Mouse (Mus musculus): ENCODE measurements at regions not wholly inside any gene's neighbourhood (a gene's known extent, or its start where the extent isn't known, plus 50 kb on each side); places are given as distances from the start of the nearest gene placed in this dataset.

GRCm38 (mm10) chr7:71648314-71648713, 297.0 kb upstream of the Gm10295 start:
- DNase-seq (ENCODE audit: low read depth): peak; percentile 11
- TF ChIP-seq CTCF (IDR thresholded peaks at IDR 0.05; ENCODE audit: borderline replicate concordance, extremely low read depth, insufficient read depth, insufficient read length): no peak
- no peak for TF ChIP-seq POLR2A (IDR thresholded peaks at IDR 0.05; ENCODE audit: borderline replicate concordance, extremely low read depth, insufficient read depth, insufficient read length, poor library complexity, severe bottlenecking)

- no peak for TF ChIP-seq CTCF (IDR thresholded peaks at IDR 0.05; ENCODE audit: borderline replicate concordance, extremely low read depth, insufficient read depth, insufficient read length)
- no peak for TF ChIP-seq POLR2A (IDR thresholded peaks at IDR 0.05; ENCODE audit: borderline replicate concordance, extremely low read depth, insufficient read depth, insufficient read length, poor library complexity, severe bottlenecking)
- DNase-seq (ENCODE audit: low read depth): no peak
These were observed 295.7 kb upstream of the Gm10295 start for GRCm38 (mm10) chr7:71646944-71647343.

GRCm38 (mm10) chr7:71623048-71623447, 271.8 kb upstream of the Gm10295 start:
- TF ChIP-seq CTCF (IDR thresholded peaks at IDR 0.05; ENCODE audit: borderline replicate concordance, extremely low read depth, insufficient read depth, insufficient read length): no peak
- TF ChIP-seq POLR2A (IDR thresholded peaks at IDR 0.05; ENCODE audit: borderline replicate concordance, extremely low read depth, insufficient read depth, insufficient read length, poor library complexity, severe bottlenecking): no peak
- DNase-seq (ENCODE audit: low read depth): peak; percentile 45

GRCm38 (mm10) chr7:71603159-71603558, 251.9 kb upstream of the Gm10295 start:
- TF ChIP-seq POLR2A (IDR thresholded peaks at IDR 0.05; ENCODE audit: borderline replicate concordance, extremely low read depth, insufficient read depth, insufficient read length, poor library complexity, severe bottlenecking) (no peak), CTCF (IDR thresholded peaks at IDR 0.05; ENCODE audit: borderline replicate concordance, extremely low read depth, insufficient read depth, insufficient read length) (no peak)
- peak; percentile 47 for DNase-seq (ENCODE audit: low read depth)

GRCm38 (mm10) chr7:71596780-71597179, 245.5 kb upstream of the Gm10295 start:
- no peak for TF ChIP-seq CTCF (IDR thresholded peaks at IDR 0.05; ENCODE audit: borderline replicate concordance, extremely low read depth, insufficient read depth, insufficient read length)
- no peak for TF ChIP-seq POLR2A (IDR thresholded peaks at IDR 0.05; ENCODE audit: borderline replicate concordance, extremely low read depth, insufficient read depth, insufficient read length, poor library complexity, severe bottlenecking)
- DNase-seq (ENCODE audit: low read depth): no peak

GRCm38 (mm10) chr7:71587626-71588025, 236.3 kb upstream of the Gm10295 start:
- TF ChIP-seq CTCF (IDR thresholded peaks at IDR 0.05; ENCODE audit: borderline replicate concordance, extremely low read depth, insufficient read depth, insufficient read length) (no peak), POLR2A (IDR thresholded peaks at IDR 0.05; ENCODE audit: borderline replicate concordance, extremely low read depth, insufficient read depth, insufficient read length, poor library complexity, severe bottlenecking) (no peak)
- no peak for DNase-seq (ENCODE audit: low read depth)

- TF ChIP-seq POLR2A (IDR thresholded peaks at IDR 0.05; ENCODE audit: borderline replicate concordance, extremely low read depth, insufficient read depth, insufficient read length, poor library complexity, severe bottlenecking) (no peak), CTCF (IDR thresholded peaks at IDR 0.05; ENCODE audit: borderline replicate concordance, extremely low read depth, insufficient read depth, insufficient read length) (no peak)
- peak; percentile 4 for DNase-seq (ENCODE audit: low read depth)
These were observed 232.3 kb upstream of the Gm10295 start for GRCm38 (mm10) chr7:71583443-71584055.

GRCm38 (mm10) chr7:71581746-71582145, 230.5 kb upstream of the Gm10295 start:
- TF ChIP-seq POLR2A (IDR thresholded peaks at IDR 0.05; ENCODE audit: borderline replicate concordance, extremely low read depth, insufficient read depth, insufficient read length, poor library complexity, severe bottlenecking) (no peak), CTCF (IDR thresholded peaks at IDR 0.05; ENCODE audit: borderline replicate concordance, extremely low read depth, insufficient read depth, insufficient read length) (peak; percentile 50; the same call in 1 of the 2 replicates)
- peak; percentile 30 for DNase-seq (ENCODE audit: low read depth)

- DNase-seq (ENCODE audit: low read depth): no peak
- TF ChIP-seq CTCF (IDR thresholded peaks at IDR 0.05; ENCODE audit: borderline replicate concordance, extremely low read depth, insufficient read depth, insufficient read length) (no peak), POLR2A (IDR thresholded peaks at IDR 0.05; ENCODE audit: borderline replicate concordance, extremely low read depth, insufficient read depth, insufficient read length, poor library complexity, severe bottlenecking) (no peak)
These were observed 209.1 kb upstream of the Gm10295 start for GRCm38 (mm10) chr7:71560296-71560936.

GRCm38 (mm10) chr7:71556473-71556872, 205.2 kb upstream of the Gm10295 start:
- TF ChIP-seq POLR2A (IDR thresholded peaks at IDR 0.05; ENCODE audit: borderline replicate concordance, extremely low read depth, insufficient read depth, insufficient read length, poor library complexity, severe bottlenecking): no peak
- TF ChIP-seq CTCF (IDR thresholded peaks at IDR 0.05; ENCODE audit: borderline replicate concordance, extremely low read depth, insufficient read depth, insufficient read length): no peak
- no peak for DNase-seq (ENCODE audit: low read depth)

- no peak for DNase-seq (ENCODE audit: low read depth)
- TF ChIP-seq POLR2A (IDR thresholded peaks at IDR 0.05; ENCODE audit: borderline replicate concordance, extremely low read depth, insufficient read depth, insufficient read length, poor library complexity, severe bottlenecking): no peak
- no peak for TF ChIP-seq CTCF (IDR thresholded peaks at IDR 0.05; ENCODE audit: borderline replicate concordance, extremely low read depth, insufficient read depth, insufficient read length)
These were observed 204.2 kb upstream of the Gm10295 start for GRCm38 (mm10) chr7:71555476-71555875.
